Mouse (Mus musculus) thymus, adult 2 months (tissue): ENCODE data around the gene Cd48.

Source experiments
- CTCF ChIP-seq: fragments of 200-500 bp; IDR thresholded peaks from 2 replicates; pipeline ENCODE4 v1.5.1; 2012; ENCODE audit warnings: mild to moderate bottlenecking, control low read depth, low read length, moderate library complexity, borderline replicate concordance; ENCODE audit not compliant: control insufficient read depth, poor library complexity, insufficient read depth; ENCODE audit errors: extremely low read depth
- POLR2A ChIP-seq: fragments of 200-500 bp; IDR thresholded peaks from 2 replicates; pipeline ENCODE4 v1.6.1; 2012; ENCODE audit warnings: mild to moderate bottlenecking, low read length, control low read depth, moderate library complexity; ENCODE audit not compliant: control insufficient read depth, poor library complexity, insufficient read depth; ENCODE audit errors: extremely low read depth

DNA sequence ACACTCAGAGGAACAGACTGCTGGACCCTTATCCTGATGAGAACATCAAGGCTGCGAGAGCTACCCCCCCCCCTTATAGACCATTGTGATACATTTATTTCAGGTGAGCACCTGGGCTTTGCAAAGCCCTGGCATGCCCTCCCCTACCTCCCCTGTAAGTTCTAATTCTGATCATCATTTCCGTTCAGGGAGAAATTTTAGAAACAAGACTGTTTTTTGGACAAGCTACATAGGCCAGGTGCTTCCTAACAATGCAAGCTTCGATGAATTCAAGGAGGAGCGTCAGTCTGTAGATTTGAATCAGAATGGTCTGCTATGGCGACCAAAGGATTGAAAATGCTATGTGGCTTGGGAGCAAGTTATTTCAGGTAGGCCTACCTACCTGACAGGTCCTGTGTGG is 34.1 kb upstream of the Cd48 start:
- TF ChIP-seq CTCF: no peak
- TF ChIP-seq POLR2A: no peak
